Mouse (Mus musculus) v-Abl transformed pro-B cells (cell line): Measurements from ENCODE around the gene Fbln1.

Experiments
- in situ Hi-C, 2 experiments: fragments of 400-800 bp; cut with MboI; formaldehyde crosslinking; loops; one replicate each; pipeline ENCODE4 v1.15.1; 2025; ENCODE audit not compliant: unreplicated experiment in 2 of 2

Fbln1 gene

DNA sequence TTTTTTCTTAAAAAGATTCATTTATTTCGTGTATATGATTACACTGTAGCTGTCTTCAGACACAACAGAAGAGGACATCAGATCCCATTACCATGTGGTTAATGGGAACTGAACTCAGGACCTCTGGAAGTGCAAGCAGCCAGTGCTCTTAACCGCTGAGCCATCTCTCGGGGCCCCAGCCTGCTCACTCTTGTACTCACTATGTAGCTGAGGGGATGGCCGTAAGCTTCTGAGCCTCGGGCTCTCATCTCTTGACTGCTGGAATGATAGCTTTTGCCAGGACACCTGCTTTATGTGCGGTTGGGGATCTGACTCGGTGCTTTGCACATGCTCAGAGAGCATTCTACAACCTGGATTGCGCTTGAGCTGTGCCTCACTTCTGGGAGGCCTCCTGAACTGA is 1.4 kb upstream of the Fbln1 start:
- in situ Hi-C loops, result no loop called here

DNA sequence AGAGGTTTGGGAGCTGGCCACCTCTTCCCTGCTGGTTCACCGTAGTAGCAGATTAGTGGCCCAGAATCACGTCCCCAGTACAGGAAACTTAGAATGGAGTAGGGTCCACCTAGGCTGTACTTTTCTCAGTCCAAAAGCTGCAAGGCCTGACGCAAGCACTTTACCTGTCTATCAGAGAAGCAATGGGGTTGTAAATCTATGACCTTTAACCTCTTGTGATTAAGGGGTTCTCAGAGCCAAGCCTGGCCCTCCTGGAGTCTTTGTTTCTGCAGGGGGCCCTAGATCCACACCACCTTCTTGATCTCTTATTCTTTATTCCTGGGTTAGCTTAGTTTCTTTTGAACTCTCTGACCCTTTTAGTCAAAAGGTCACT is 940 bp downstream of the Fbln1 start:
- in situ Hi-C loops, result no loop called here

DNA sequence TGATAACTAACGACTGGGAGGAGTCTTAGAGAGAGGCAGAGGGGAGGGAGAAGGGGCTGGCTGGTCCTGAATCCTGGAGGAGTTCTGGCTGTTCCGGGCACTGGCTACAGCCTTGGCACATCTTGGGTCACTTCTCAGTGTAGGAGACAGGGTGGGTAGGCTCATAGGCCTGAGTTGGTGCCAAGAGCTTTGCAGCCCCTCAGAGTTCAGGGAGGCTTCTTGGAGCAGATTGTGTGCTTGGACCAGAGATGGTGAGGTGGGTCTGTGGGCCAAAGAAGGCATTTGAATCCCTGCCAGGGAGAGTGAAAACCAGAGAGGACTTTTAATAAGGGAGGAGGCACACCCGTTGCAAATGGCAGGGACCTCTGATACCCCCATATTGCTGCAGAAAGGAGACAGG is 1.3 kb downstream of the Fbln1 start:
- in situ Hi-C loops, result no loop called here

DNA sequence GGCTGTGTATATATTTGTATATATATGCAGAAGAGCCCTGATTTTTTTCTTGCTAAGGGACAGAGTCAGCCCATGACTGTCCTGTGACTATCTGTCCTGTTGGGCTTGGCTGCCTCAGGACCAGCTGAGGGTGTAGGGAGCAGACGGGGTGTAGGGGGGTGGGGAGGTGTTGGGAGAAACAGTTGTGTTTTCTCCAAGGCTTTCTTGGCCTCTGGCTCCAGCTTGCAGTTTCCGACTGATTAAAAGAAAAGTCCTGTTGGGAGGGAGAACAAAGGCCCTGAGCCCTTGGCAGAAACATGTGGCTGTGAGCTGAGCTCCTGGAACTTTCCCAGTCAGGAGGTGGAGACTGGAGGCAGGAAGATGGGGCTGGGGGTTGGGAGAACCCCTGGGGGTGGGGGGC is 2.0 kb downstream of the Fbln1 start:
- in situ Hi-C loops, result no loop called here

DNA sequence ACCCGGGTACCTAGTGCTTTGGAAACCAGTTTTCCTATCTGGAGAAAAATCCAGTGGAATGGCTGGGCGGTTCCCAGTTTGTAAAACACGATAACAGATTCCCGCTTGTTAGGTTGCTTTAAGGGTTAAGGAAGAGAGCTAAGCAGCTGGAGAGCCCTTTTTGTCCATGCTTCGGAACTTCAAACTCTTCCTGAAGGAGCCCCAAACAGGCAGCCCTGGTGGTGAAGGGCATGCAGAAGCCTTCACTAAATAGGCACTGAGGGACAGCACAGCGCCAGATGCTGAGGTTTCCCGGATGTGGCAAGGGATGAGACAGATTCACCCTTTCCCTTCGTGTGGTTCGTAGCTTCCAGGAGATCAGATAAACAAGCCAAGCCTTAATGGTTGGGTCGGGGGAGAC is 2.6 kb downstream of the Fbln1 start:
- in situ Hi-C loops, result no loop called here

DNA sequence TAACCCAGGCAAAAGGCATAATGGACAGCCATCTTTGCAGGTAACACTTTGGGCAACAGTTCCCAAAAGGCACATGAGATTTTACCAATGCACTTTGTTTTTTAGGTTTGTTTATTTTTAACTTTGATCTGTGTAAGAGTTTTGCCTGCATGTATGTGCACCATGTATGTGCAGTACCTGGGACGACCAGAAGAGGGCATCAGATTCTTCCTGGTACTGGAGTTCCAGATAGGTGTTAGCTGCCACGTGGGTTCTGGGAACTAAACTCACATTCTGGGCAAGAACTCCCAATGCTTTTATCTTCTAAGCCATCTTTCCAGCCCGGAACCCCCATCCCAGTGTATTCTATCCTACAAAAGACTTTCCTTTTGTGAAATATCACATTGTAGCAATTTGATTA is 3.6 kb downstream of the Fbln1 start:
- in situ Hi-C loops, result no loop called here

DNA sequence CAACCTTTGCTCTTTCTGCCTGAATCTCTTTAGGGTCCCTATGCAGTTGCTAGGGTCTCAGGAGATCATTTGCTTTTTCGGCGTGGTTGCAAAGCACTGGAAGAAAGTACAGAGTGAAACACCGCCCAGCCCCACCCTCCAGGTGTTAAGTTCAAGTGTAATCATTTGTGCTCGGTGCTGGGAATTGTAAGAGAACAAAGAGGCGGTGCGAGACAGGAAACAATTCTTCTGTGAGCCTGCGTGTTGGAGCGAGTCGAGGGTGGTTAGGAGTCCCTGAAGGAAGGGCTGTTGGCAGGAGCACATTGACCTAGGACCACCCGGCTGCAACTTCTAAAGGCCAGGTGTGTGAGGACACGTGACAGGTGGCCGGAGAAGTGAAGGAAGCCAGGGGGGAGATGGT is 4.9 kb downstream of the Fbln1 start:
- in situ Hi-C loops, result no loop called here

DNA sequence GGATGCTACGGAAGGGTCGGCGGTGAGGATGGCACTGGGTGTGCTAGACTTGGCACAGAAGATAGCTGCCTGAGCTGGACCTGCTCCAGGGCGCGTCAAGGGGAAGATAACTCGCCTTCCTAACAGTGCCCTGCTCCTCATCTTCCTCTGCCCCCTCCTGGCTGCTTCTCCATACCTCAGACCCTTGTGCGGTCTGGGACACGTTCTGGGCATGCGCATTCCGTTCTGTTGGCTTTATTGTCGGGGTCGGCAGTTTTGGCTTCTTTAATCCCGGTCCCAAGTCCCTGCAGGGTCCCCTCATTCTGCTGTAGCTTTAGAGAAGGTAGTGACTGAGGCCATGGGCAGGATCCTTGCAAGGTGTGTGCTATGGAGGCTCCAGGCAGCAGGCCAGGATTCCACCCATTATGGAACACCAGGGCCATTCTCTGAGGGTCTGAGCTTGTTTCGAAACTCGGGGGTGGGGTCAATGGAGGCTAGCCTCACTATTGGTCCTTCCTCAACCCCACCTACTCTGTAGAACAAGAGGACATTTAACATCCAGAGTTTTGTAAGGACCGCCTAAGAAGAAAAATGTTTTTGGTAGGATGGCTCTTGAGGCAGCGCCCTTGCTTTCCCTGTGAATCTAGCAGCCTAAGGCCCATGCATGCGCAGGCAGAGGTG is 5.5 kb downstream of the Fbln1 start:
- in situ Hi-C loops, result no loop called here

DNA sequence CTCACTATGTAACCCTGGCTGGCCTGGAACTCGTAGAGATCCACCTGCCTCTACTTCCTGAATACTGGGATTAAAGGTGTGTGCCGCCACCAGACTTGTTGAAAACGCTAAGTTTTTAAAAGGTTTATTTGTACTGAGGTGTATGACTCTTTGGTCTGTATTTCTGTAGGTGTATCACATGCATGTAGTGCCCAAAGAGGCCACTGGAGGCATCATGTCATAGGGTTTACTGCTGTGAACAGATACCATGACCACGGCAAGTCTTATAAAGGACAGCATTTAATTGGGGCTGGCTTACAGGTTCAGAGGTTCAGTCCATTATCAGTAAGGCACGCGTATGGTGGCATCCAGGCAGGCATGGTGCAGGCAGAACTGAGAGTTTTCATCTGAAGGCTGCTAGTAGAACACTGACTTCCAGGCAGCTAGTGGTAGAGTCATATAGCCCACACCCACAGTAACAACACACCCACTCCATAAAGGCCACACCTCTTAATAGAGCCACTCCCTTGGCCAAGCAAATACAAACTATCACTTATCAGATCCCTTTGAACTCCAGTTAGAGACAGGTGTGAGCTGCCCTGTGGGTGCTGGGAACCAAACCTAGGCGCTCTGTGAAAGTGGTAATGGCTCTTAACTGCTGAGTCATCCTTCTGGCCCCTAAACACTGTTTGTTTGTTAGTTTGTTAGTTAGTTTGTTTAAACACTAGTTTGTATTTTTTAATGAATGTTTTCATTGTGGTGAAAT is 10.5 kb downstream of the Fbln1 start:
- in situ Hi-C loops, result no loop called here

DNA sequence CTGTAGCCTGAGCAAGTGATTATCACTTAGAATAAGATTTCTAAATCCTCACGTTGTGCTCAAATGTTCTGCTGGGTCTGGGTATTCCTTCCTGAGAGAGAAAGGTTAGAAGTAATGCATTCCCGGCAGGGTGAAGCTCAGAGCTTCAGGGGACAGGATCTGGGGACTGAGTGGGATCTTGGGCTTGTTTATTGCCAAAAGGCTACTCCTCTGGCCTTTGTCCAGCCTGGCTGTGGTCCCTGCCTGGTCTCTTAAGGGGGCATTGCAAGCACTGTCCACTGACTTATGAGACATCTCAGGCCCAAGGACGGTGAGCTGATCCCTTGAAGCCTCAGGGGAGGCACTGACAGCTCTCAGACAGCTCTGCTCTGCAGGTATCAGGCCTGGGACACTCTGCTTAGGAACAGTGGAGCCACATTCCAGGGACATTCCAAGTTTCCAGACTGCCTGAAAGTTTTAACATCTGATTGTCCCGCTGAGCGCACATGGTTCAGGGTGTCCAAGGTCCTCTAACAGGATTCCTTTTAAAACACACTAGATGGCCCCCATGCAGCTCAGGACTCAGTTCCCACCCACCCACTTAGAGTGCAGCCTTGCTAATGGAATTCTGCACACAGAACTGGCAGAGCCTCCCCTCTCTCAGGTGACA is 13.0 kb downstream of the Fbln1 start:
- in situ Hi-C loops, result no loop called here

DNA sequence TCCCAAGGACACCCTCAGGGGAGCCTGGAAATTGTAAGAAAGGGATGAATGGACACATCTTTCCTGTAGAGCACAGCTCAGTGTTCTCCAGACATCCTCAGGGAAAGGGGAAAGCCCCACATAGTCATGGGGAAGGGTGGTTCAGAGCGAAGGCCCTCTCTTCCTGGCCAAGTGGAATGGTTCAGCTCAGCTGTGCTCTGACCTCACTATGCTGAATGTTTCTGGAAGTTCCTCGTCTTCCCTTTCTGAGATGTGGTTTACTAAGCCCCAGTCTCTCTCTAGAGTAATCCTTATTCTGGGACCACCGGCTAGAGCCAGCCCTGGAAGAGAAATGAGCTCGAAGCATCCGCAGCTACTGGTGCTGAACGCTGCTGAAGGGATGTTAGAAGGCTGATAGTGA is 14.6 kb downstream of the Fbln1 start:
- in situ Hi-C loops, result no loop called here

DNA sequence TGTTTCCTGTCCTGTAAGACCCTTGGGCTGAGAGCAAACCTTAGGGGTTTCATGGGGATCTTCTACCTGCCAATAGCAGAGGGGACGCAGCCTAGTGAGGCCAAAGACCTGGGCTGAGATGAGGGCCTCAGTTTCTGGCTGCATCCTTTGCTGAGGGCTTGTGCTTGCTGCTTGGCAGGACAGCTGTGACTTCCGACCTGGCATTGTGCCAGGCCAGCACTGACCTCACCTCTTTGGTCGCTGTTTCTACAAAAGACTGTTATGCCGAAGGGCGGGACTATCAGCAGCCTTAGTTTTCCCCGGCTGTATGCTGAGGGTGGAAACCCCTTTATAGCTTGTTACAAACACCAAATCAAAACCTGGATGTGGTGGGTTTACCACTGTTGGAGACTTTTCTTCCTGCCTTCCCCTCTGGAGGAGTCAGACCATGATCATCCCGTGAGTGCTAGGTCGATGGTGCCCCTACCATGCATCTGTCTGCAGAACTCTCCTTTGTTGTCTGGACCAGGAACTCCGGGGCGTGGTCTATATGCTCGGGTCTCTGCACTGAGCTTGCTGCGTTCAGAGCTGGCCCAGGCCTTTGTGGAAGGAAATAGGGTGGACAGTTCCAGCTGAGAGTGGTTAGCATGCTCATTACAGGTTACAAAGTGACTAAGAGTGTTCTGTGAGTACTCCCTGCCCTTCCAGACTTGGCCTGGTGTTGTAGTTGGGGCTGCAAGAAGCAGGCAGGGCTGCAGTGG is 15.5 kb downstream of the Fbln1 start:
- in situ Hi-C loops, result no loop called here

DNA sequence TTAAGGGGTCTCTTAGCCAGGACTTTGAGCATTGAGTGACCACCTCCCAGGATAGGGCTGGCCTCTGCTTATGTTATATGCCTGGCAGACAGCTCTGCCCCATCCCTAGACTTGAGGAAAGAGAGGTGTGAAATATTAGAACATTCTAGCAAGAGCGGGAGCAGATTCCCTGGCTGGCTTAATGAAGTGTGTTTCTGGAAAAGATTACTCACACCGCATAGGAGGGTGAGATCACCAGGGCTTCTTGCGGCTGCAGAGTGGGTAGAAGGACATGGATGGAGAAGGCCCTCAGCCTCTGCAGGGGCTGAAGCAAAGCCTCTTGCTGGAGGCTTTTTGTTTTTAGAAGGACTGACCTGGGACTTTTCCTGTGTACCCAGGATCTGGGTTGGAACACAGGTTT is 19.9 kb downstream of the Fbln1 start:
- in situ Hi-C loops, result loop anchor here in 1 of 2 experiments (25.0 kb wide), 1 partner anchor 463 kb away; no protein-coding TSS in a partner anchor

DNA sequence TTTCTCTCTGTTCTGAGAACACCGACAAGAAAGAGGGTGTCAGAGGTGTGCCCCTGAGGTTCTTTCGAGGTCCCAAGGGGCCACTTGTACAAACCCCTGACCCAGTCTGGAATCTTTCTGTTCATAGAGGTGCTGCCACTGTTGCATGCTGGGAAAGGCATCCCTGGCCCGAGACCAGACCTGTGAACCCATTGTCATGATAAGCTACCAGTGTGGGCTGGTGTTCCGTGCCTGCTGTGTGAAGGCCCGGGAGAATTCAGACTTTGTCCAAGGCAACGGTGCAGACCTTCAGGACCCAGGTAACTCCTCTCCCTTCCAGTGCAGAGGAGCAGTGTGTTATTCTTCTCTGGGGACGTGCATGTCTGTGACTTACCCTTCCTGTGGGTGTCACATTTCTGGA is 21.1 kb downstream of the Fbln1 start:
- in situ Hi-C loops, result loop anchor here in 1 of 2 experiments (25.0 kb wide), 1 partner anchor 465 kb away; no protein-coding TSS in a partner anchor

DNA sequence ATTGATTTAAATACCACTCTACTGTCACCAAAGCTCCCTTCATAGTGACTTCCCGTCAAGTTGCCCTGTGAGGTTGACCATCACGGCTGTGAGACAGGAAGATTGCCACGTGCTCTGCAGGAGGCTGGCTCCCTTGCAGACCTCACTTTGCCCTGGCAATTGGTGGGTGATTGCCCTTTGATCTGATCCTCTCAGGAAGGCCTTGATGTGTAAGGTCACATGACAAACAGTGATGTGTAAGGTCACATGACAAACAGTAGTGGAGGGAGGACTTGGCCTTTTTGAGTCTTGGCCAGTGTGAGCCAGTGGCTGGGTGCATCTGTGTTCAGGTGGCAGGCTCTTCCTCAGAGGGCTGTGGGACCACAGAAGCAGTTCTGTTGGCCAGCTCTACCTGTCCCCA is 22.8 kb downstream of the Fbln1 start:
- in situ Hi-C loops, result loop anchor here in 1 of 2 experiments (25.0 kb wide), 1 partner anchor 466 kb away; no protein-coding TSS in a partner anchor

DNA sequence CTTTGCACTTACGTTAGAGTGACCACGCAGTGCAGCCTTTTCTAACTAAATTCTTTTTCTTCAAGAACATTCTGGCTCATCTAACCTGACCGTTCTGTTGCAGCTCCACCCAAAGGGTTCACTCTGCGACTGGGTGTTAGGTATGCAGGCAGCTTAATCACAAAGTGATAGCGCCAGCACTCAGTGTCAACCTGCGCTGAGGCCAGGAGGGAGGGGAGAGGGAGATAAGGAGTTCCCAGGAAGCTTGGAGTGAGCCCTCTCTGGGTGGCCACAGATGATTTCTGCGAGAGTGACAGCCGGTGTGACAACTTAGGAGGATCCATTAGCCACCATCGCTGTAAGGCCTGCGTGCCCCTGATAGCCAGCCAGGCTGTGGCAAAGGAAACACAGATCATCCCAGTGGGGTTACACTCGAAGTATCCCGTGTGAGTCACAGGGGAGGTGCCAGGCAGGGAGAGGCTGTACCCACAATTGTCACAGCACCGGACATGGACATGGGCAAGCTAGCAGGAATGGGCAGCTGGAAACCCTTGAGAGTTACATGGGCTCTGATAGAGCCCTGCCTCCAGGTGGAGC is 24.3 kb downstream of the Fbln1 start:
- in situ Hi-C loops, result loop anchor here (10.0 to 25.0 kb wide), 2 partner anchors 468 to 475 kb away; no protein-coding TSS in a partner anchor

DNA sequence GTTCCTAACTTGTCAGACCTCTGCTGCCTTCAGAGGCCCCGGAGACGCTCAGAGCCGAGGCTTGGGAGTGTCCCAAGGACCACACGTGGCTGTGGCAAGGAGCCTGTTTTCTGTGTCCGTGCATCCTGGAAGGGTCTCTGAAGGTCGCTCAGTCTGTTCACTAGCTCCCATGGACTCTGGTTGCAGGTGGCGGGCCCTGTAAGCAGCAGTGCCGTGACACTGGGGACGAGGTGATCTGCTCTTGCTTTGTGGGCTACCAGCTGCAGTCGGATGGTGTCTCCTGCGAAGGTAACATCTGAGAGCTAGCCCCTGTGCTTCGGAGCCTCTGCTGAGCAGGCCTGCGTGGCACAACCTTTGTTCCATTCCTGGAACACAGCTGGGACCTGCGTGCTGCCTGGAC is 24.9 kb downstream of the Fbln1 start:
- in situ Hi-C loops, result loop anchor here (10.0 to 25.0 kb wide), 2 partner anchors 468 to 476 kb away; no protein-coding TSS in a partner anchor

DNA sequence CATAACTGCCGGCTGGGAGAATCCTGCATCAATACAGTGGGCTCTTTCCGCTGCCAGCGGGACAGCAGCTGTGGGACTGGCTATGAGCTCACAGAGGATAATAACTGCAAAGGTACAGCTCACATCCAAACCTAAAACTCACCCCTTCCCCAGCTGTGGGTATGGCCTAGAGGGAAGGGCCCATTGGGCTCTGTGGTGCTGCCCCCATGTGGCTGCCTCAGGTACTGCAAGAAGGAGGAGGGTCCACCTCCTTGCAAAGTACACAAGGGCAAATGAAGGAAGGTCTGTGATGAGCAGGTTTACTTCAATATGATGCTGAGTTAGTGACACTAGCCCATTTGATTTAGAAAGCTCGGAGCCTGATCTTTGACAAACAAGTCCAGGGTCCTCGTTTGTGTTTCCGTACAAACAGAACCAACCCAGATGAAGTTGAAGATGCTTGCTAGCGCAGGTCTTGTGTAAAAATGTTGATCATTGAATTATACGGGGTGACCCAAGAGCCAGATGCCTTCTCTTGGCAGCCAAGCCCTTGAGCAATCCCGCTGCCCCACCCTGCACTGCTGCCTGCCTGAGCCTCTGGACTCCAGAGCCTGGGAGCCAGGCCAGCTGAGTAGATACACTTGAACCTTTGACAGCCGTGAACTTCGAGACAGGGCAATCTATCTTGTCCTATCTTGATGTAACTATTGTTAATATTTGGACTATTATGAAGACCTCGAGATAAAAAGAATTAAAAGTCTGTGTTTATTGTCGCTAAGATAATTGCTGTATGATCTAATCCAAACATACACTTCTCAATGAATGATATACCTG is 25.9 kb downstream of the Fbln1 start:
- in situ Hi-C loops, result loop anchor here (10.0 to 25.0 kb wide), 2 partner anchors 469 to 477 kb away; no protein-coding TSS in a partner anchor

DNA sequence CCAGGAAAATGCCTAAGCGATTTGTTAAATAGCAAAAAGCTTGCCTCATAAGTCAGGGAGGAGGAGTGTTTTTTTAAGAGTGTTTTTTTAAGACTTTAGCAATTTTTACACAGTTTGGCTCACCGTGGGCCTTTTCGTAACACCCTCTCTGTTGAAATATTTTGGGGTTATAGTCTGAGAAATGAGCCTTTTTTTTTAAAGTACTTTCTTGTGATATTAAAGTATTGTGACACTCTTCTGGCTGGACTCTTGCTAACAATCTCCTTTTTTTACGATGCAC is 26.4 kb downstream of the Fbln1 start:
- in situ Hi-C loops, result loop anchor here (10.0 to 25.0 kb wide), 2 partner anchors 470 to 477 kb away; no protein-coding TSS in a partner anchor
